Mouse (Mus musculus): ENCODE data around the gene Otud7b. TPM values are rescaled to one million over a fixed set of nuclear protein-coding genes. Genes with fewer than 3 reads are reported as not detected.

The Otud7b gene
- total RNA-seq, 2 experiments from 2014 or later, result 54.6 to 58.3 TPM

DNA sequence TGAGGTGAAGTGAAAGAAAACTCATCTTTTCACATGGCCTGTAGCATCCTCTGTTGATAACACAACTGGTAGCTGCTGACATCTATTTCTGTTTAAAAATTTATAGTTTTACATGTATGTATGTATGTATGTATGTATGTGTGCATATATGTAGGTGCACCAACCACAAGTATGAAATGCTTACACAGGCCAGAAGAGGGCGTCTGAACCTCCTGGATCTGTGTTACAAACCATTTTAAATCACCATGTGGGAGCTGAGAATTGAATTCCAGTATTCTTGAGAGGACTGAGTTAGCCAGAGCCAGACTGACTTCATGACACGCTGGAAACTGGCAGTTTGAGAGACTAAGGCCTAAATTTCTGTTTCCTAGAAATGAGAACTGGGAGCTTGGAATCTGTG is 13.2 kb upstream of the Otud7b start:
- H3K4me3 ChIP-seq, result no peak overlapping the region
- H3K27ac ChIP-seq, result no peak overlapping the region
- DNase-seq, result no peak
- intact Hi-C loops (cut with DNase I), result loop anchor here (2.0 kb wide), 1 partner anchor 58 kb away; no protein-coding TSS in a partner anchor
- peak; percentile 27 for TF ChIP-seq CTCF (IDR thresholded peaks at IDR 0.05)

- intact Hi-C loops (cut with DNase I), result loop anchor here (2.0 kb wide), 1 partner anchor 57 kb away; no protein-coding TSS in a partner anchor
- TF ChIP-seq CTCF (IDR thresholded peaks at IDR 0.05), result no peak
- Histone ChIP-seq H3K4me3 (no peak overlapping the region), H3K27ac (no peak overlapping the region)
- no peak for DNase-seq
Observed at GRCm38 (mm10) chr3:96091966-96092365, 12.4 kb upstream of the Otud7b start.

GRCm38 (mm10) chr3:96093509-96093908 is 10.8 kb upstream of the Otud7b start:
- TF ChIP-seq CTCF (IDR thresholded peaks at IDR 0.05), result no peak
- DNase-seq, result no peak
- H3K4me3 ChIP-seq, result no peak overlapping the region

DNA sequence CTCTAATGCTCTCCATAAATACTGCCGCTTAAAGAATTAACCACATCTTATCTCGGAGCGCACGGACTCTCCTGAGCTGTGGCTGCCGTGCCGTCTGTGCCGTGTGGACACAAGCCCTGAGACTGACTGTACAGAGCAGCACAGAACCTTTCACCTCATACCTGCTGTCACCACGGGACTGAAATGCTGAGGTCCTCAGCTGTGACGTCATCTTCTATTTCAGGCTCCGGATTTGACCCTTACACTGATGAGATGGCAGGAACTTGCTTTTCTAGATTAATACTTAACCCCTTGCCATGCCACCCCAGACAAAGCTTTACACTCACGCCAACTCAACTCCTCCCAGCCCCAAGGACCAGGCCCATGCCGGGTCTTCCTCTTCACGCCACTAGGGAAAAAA is 10.1 kb upstream of the Otud7b start:
- Histone ChIP-seq H3K4me3 (no peak overlapping the region), H3K27ac (no peak overlapping the region)
- no peak for DNase-seq
- intact Hi-C loops (cut with DNase I), result no loop called here
- no peak for TF ChIP-seq CTCF (IDR thresholded peaks at IDR 0.05)

More at GRCm38 (mm10) chr3:96093509-96093908, 10.8 kb upstream of the Otud7b start:
- H3K27ac ChIP-seq, result no peak overlapping the region
- intact Hi-C loops (cut with DNase I), result no loop called here

- Histone ChIP-seq H3K4me3 (no peak overlapping the region), H3K27ac (no peak overlapping the region)
- intact Hi-C loops (cut with DNase I), result no loop called here
- TF ChIP-seq CTCF (IDR thresholded peaks at IDR 0.05), result no peak
- DNase-seq, result no peak
Observed at GRCm38 (mm10) chr3:96098168-96098567, 6.2 kb upstream of the Otud7b start.

GRCm38 (mm10) chr3:96098616-96099267 is 5.6 kb upstream of the Otud7b start:
- DNase-seq, result peak; percentile 61
- TF ChIP-seq CTCF (IDR thresholded peaks at IDR 0.05), result no peak

DNA sequence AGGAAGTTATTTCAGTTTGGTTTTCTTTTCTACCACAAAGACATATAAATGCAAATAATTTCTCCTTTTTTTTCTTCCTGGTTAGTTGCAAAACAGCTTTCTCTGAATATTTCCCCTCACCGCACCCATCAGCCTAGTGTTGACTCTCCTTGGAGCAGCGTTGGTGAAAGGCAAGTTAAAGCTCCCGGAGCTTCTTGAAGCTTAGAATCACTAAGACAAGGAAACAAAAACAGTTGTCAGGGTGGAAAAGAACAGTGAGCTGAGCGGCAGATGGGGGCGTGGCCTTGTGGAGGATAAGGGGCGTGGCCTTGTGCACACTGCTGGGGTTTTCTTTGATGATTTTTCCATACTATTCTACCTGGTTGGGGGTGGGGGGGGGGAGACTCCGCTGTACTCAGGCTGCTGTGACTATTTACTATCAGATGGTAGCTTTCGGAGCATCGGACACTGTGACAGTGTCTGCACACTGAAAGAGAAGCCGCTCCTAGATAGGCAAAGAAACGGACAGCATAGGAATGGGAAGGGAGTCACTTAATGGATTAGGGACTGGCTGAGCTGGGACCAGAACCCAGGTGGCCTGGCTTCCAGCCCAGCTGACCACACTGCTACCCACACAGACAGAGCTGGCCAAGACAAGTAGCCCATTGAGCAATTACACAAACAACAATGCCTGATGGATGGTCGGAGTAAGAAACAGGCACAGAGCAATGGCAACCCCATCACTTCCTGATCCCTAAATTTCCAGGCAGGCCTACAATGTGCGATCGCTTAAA is 2.0 kb upstream of the Otud7b start:
- DNase-seq, result peak; percentile 54
- Histone ChIP-seq H3K27ac (peak overlapping the region; percentile 52), H3K4me3 (peak overlapping the region; percentile 45)
- intact Hi-C loops (cut with DNase I), result loop anchor here (5.0 kb wide), 1 partner anchor 35 kb away; no protein-coding TSS in a partner anchor
- TF ChIP-seq CTCF (IDR thresholded peaks at IDR 0.05), result no peak

More at GRCm38 (mm10) chr3:96098616-96099267, 5.6 kb upstream of the Otud7b start:
- H3K4me3 ChIP-seq, result no peak overlapping the region
- intact Hi-C loops (cut with DNase I), result no loop called here
- no peak overlapping the region for H3K27ac ChIP-seq

DNA sequence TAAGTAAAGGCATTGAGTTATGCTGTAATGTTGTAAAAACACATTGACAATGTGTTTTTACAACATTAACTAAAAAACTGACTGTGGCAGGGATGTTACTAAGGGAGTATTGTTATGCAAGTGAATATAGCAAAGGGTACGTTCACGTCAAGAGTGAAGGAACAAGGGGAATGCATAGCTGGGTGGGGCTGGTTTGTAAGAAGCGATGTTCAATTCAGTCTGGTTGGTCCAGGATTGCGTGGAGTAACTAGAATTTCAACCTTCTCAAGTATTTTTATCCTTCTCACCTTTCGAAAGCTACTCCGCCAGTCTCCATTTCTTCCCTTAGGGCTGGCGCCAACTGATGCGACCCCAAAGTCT is 446 bp upstream of the Otud7b start:
- intact Hi-C loops (cut with DNase I), result loop anchor here (5.0 kb wide), 1 partner anchor 33 kb away; no protein-coding TSS in a partner anchor
- Histone ChIP-seq H3K27ac (peak overlapping the region; percentile 99), H3K4me3 (peak overlapping the region; percentile 92)
- no peak for TF ChIP-seq CTCF (IDR thresholded peaks at IDR 0.05)
- no peak for DNase-seq

DNA sequence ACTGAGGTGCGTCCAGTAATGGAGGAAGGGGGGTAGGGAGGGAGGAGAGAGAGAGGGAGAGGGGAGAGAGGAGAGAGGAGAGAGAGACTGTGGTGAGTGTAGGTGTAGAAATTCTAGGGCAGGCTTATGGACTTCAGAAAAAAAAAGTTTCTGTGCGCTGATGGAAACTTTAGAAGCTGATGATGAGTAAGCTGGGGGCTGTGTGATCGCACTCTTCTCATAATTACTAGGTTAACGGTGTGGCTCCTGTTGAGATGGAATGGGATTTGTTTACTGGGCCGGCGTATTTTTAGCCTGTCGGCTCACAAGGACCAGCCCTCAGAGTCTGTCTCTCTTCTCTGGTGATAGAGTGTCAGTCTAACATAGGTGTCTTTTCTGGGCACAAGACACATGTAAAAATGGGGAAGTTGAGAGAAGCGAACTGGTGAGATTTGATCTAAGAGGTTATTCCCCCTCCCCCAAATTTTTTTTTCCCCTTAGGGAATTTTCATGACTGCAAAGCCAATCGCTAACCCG is 963 bp downstream of the Otud7b start:
- Histone ChIP-seq H3K4me3 (peak overlapping the region; percentile 92), H3K27ac (peak overlapping the region; percentile 99)
- no peak for TF ChIP-seq CTCF (IDR thresholded peaks at IDR 0.05)
- intact Hi-C loops (cut with DNase I), result no loop called here
- peak; percentile 52 for DNase-seq

DNA sequence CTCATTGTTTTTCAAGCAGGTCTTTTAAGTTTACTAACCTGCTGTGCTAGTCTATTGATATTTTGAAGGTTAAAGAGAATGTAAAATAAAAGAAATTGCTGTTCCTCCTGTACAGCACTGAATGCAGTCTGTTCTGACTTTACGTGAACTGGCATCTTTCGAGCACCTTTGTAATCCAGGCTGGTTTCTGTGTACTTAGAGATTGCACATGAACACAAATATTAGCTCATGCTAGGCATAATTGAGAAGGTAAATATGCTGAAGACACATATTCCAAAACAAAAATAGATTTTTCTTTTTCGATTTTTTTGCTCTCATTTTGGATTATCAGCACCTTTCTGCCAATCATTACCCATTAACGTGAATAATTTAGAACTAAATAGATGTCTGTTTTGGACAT is 1.8 kb downstream of the Otud7b start:
- peak overlapping the region; percentile 92 for H3K4me3 ChIP-seq
- no peak for TF ChIP-seq CTCF (IDR thresholded peaks at IDR 0.05)
- H3K27ac ChIP-seq, result peak overlapping the region; percentile 99
- intact Hi-C loops (cut with DNase I), result no loop called here
- no peak for DNase-seq

DNA sequence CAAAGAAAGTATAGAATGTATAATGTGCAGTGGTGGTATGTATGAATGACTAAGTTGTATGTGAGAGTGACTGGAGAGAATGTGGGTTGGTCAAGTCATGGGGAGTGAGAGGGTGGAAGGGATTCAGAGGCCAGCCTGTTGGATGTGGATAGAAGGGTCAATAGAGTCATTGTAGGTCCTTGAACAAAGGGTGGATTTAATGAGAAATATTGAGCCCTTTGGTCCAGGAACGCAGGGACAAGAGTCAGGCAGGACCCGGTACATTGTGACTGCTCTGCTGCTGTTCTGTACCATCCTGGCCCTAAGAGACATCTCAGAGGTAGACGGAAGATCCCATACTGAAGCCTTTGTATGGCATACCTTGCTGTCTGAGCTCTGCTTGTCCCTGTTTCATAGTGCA is 4.0 kb downstream of the Otud7b start:
- no peak for TF ChIP-seq CTCF (IDR thresholded peaks at IDR 0.05)
- H3K27ac ChIP-seq, result peak overlapping the region; percentile 29; the same call in 1 of the 2 replicates
- DNase-seq, result no peak
- H3K4me3 ChIP-seq, result no peak overlapping the region; the same call in 1 of the 2 replicates
- intact Hi-C loops (cut with DNase I), result no loop called here

GRCm38 (mm10) chr3:96113251-96113650 is 8.9 kb downstream of the Otud7b start:
- H3K4me3 ChIP-seq, result no peak overlapping the region
- DNase-seq, result no peak
- intact Hi-C loops (cut with DNase I), result no loop called here
- TF ChIP-seq CTCF (IDR thresholded peaks at IDR 0.05), result no peak
- H3K27ac ChIP-seq, result peak overlapping the region; percentile 44

DNA sequence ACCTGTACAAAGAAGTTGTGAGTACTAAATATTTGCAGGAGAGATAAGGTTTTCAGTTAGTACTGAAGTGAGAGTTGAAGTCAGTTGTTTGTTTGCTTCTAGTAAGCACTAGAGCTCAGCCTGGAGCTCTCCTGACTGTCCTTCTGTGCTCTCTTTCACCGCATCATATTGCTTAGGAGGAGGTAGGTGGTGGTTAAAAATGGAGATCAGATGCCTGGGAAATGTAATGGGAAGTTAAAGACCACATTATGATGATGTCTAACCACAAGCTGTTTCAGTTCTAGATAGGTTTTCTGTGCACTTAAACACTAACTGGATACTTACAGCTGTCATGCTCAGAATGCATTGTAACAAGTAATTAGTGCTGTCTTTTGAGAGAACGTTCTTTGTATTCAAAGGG is 13.8 kb downstream of the Otud7b start:
- TF ChIP-seq CTCF (IDR thresholded peaks at IDR 0.05), result no peak
- intact Hi-C loops (cut with DNase I), result no loop called here

More for the DNA sequence above, 13.8 kb downstream of the Otud7b start:
- Histone ChIP-seq H3K27ac (peak overlapping the region; percentile 43; the same call in 1 of the 2 replicates), H3K4me3 (no peak overlapping the region)
- DNase-seq, result no peak
